ENCODE assay signal across 22 mouse cellular contexts in genomic region chr2:76158973-76159372, GRCm38 (mm10).
"Had no signal": no experiment of that assay in that cellular context is flagged by ENCODE, and none has a peak within 500 bp of the region (broad histone marks: within the 10 kb centered on the region; RNA-seq: fewer than 3 reads in every experiment).

No protein-coding gene starts in this region.

- H3K4me3 ChIP-seq: intestine, embryonic 15.5 days; kidney, embryonic 15.5 days; layer of hippocampus, adult 2 months; limb, embryonic 12.5 days; limb, embryonic 15.5 days; midbrain, embryonic 12.5 days; neural tube, embryonic 12.5 days had no signal

- H3K4me2 ChIP-seq: intestine, embryonic 15.5 days; kidney, embryonic 15.5 days; limb, embryonic 12.5 days; limb, embryonic 15.5 days; liver, embryonic 11.5 days; lung, embryonic 14.5 days; midbrain, embryonic 12.5 days; neural tube, embryonic 12.5 days had no signal

- H3K27ac ChIP-seq: intestine, embryonic 15.5 days; kidney, embryonic 15.5 days; layer of hippocampus, adult 2 months; limb, embryonic 12.5 days; limb, embryonic 15.5 days; liver, embryonic 14.5 days; macrophage; midbrain, embryonic 12.5 days; neural tube, embryonic 12.5 days had no signal

- H3K9ac ChIP-seq: intestine, embryonic 15.5 days; kidney, embryonic 15.5 days; limb, embryonic 12.5 days; limb, embryonic 15.5 days; liver, embryonic 14.5 days; liver, postnatal 0 days; lung, embryonic 14.5 days; midbrain, embryonic 12.5 days; neural tube, embryonic 12.5 days had no signal

- H3K27me3 ChIP-seq: intestine, embryonic 15.5 days; kidney, embryonic 15.5 days; limb, embryonic 12.5 days; limb, embryonic 15.5 days; midbrain, embryonic 12.5 days; neural tube, embryonic 12.5 days had no signal

- H3K9me3 ChIP-seq: intestine, embryonic 15.5 days; kidney, embryonic 15.5 days; limb, embryonic 12.5 days; limb, embryonic 15.5 days; midbrain, embryonic 12.5 days; neural tube, embryonic 12.5 days had no signal

- ATAC-seq: intestine, embryonic 15.5 days; liver, postnatal 0 days; lung, postnatal 0 days; midbrain, embryonic 16.5 days had no signal

- H3K36me3 ChIP-seq: intestine, embryonic 15.5 days; kidney, embryonic 15.5 days; limb, embryonic 12.5 days; limb, embryonic 15.5 days; midbrain, embryonic 12.5 days; neural tube, embryonic 12.5 days had no signal

- DNase-seq: kidney, adult 11 months; kidney, adult 8-10 months; kidney, postnatal 14 days; layer of hippocampus, adult 9-11 months; liver, postnatal 0 days; lung, embryonic 14.5 days; right cerebral cortex, postnatal 25 days; spleen, adult 18-20 months; thymus, adult 18-20 months; thymus, postnatal 36 days had no signal

- H3K4me1 ChIP-seq: intestine, embryonic 15.5 days; kidney, embryonic 15.5 days; limb, embryonic 12.5 days; limb, embryonic 15.5 days; midbrain, embryonic 12.5 days; neural tube, embryonic 12.5 days had no signal
